Mouse (Mus musculus) embryonic facial prominence, embryonic 11.5 days (tissue): Measurements from ENCODE around the gene 4932414N04Rik. TPM values are rescaled to one million over a fixed set of nuclear protein-coding genes. Genes with fewer than 3 reads are reported as not detected.

Experiments used
- ATAC-seq: fragments of 200-750 bp; cut with Nextera tagmentation; replicated peaks from 2 replicates; pipeline ENCODE4 v1.8.0; 2017; ENCODE audit warnings: low read depth; ENCODE audit not compliant: insufficient number of reproducible peaks, low FRiP score, low TSS enrichment
- DNase-seq: peaks from one replicate; pipeline ENCODE4 v3.0.0-alpha.2; 2015; ENCODE audit warnings: low spot score
- H3K27ac ChIP-seq: fragments of 300-500 bp; sonication (generic); replicated peaks from 2 replicates; pipeline ENCODE4 v1.5.1; 2014; ENCODE audit warnings: mild to moderate bottlenecking, low read depth, low read length, control low read depth
- H3K27me3 ChIP-seq: fragments of 300-500 bp; sonication (generic); 2 replicates; pipeline ENCODE4 v1.6.1; 2014; ENCODE audit warnings: mild to moderate bottlenecking, low read length, moderate library complexity, mixed read lengths; ENCODE audit not compliant: control insufficient read depth, insufficient read depth
- H3K36me3 ChIP-seq: fragments of 300-500 bp; sonication (generic); replicated peaks from 2 replicates; pipeline ENCODE4 v1.6.1; 2014; ENCODE audit warnings: low read depth, mild to moderate bottlenecking, low read length, moderate library complexity, mixed read lengths; ENCODE audit not compliant: control insufficient read depth, insufficient read depth
- H3K4me1 ChIP-seq: fragments of 300-500 bp; sonication (generic); 2 replicates; pipeline ENCODE4 v1.6.1; 2014; ENCODE audit warnings: low read length, mixed read lengths; ENCODE audit not compliant: control insufficient read depth, insufficient read depth
- H3K4me2 ChIP-seq: fragments of 300-500 bp; sonication (generic); 2 replicates; pipeline ENCODE4 v1.6.1; 2014; ENCODE audit warnings: low read depth, mild to moderate bottlenecking, control low read depth, low read length, moderate library complexity
- H3K4me3 ChIP-seq: fragments of 300-500 bp; sonication (generic); 2 replicates; pipeline ENCODE4 v1.5.1; 2014; ENCODE audit warnings: low read depth, low read length, control low read depth
- H3K9ac ChIP-seq: fragments of 300-500 bp; sonication (generic); replicated peaks from 2 replicates; pipeline ENCODE4 v1.6.1; 2014; ENCODE audit warnings: mild to moderate bottlenecking, control low read depth, low read length
- H3K9me3 ChIP-seq: fragments of 300-500 bp; sonication (generic); replicated peaks from 2 replicates; pipeline ENCODE4 v1.6.1; 2016; ENCODE audit warnings: mild to moderate bottlenecking, low read length, inconsistent platforms, mixed read lengths; ENCODE audit not compliant: control insufficient read depth
- WGBS: fragments of 180-500 bp; shearing (Covaris S2); extraction: QIAGEN DNeasy Blood & Tissue Kit; methylation state at CpG from one replicate; pipeline ENCODE4 v1.1.7; 2014; 5-methylcytosine and 5-hydroxymethylcytosine counted together
- polyA plus RNA-seq: library from polyadenylated mRNA; unstranded; fragments of >200 nt; fragmentation: Nextera tagmentation; extraction: Ambion mirVana; gene quantifications from 2 replicates; pipeline ENCODE4 v1.2.1, GENCODE M21; 2014

Gene 4932414N04Rik
- polyA plus RNA-seq, 1 experiment from 2014 or later = not detected

DNA sequence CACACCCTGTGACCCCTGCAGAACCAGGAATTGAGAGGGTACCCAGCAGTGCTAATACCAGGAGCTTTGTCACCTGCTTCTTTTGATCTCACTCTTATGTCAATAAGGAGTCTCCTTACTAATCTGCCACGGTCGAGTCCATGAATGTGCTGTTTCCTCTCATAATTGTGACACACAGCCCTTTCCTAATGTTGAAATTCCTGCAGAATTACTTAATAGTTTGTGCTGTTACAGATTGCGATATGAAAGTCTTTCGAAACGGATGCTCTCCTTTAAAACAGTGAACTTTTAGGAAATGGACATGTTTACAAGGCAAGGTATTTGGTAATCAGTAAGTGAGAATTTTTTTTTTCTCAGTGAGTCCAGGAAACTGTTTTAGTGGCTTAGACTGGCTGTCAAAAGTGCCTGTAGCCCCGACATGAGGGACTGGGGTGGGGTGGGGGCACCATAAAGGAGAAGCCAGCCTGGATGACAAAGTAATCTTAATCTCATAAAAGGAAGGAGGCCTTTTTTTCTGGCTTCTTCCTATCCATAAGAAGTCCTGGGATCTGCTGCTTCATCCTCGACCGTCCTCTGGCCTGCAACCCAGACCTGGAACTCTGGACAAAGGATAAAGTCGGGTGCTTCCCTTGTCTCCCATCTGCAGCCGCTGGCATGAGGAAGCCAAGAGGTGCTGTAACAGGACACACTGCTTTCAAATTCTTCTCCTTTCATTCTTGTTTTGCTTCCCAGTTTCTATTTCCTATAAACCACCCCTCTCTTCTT is 139.9 kb downstream of the 4932414N04Rik start:
- H3K9me3 ChIP-seq = no peaks in the 10 kb centered on the region
- H3K36me3 ChIP-seq = no peaks in the 10 kb centered on the region
- 66% methylated on average over 10 of the region's 10 CpGs for WGBS
- DNase-seq (no peak), ATAC-seq (no peak)
- H3K27me3 ChIP-seq = no peaks in the 10 kb centered on the region
- no peak overlapping the region for H3K27ac ChIP-seq
- H3K4me2 ChIP-seq = no peak overlapping the region
- no peak overlapping the region for H3K4me3 ChIP-seq
- H3K9ac ChIP-seq = no peak overlapping the region
- no peaks in the 10 kb centered on the region for H3K4me1 ChIP-seq

GRCm38 (mm10) chr2:68797106-68797505 is 140.8 kb downstream of the 4932414N04Rik start:
- no peaks in the 10 kb centered on the region for H3K9me3 ChIP-seq
- no peak overlapping the region for H3K4me3 ChIP-seq
- no peaks in the 10 kb centered on the region for H3K27me3 ChIP-seq
- no peak for ATAC-seq
- H3K36me3 ChIP-seq = no peaks in the 10 kb centered on the region
- no peak overlapping the region for H3K9ac ChIP-seq
- WGBS = 79% methylated on average over 4 of the region's 4 CpGs
- no peaks in the 10 kb centered on the region for H3K4me1 ChIP-seq
- H3K27ac ChIP-seq = no peak overlapping the region
- DNase-seq = no peak
- H3K4me2 ChIP-seq = no peak overlapping the region

Other genes starting within 250 kb of the 4932414N04Rik start
- 24.2 and 26.9 TPM in 2 replicates for gene Stk39, start 184.2 kb upstream of the 4932414N04Rik start, polyA plus RNA-seq
- not detected in 2 replicates for gene 4933409G03Rik, start 74.1 kb upstream of the 4932414N04Rik start, polyA plus RNA-seq
- 31.7 and 33.6 TPM in 2 replicates for gene Cers6, start 205.0 kb downstream of the 4932414N04Rik start, polyA plus RNA-seq